In genomic region chr4:149838682-149839081, GRCm38 (mm10) we compare ENCODE assay signal across 9 mouse cellular contexts.
DNase-seq lines count a peak whose midpoint lies in the region; ATAC-seq and TF ChIP-seq lines count a peak whose summit lies in the region.
"Had no signal": no experiment of that assay in that cellular context is flagged by ENCODE, and none has a peak within 500 bp of the region (broad histone marks: within the 10 kb centered on the region; RNA-seq: fewer than 3 reads in every experiment).

No protein-coding gene starts in this region.

- no peak overlapping the region for H3K4me2 ChIP-seq in heart, embryonic 12.5 days
- no peak overlapping the region for H3K4me2 ChIP-seq in heart, embryonic 11.5 days
- H3K4me2 ChIP-seq in CH12.LX (ENCODE audit: insufficient read depth, low read depth, poor library complexity, severe bottlenecking), result no peak overlapping the region
- H3K4me2 ChIP-seq in midbrain, embryonic 13.5 days (replicated peaks), result no peak overlapping the region
- H3K4me2 ChIP-seq: hindbrain, embryonic 15.5 days had no signal

- peak; percentile 42 to 86 for TF ChIP-seq CTCF in CH12.LX (conservative IDR thresholded peaks at IDR 0.05 in 1 of 2, IDR thresholded peaks at IDR 0.05 in 1 of 2; ENCODE audit: low read depth in 2 of 2, low read length in 2 of 2)
- peak; percentile 53 for TF ChIP-seq CTCF in cortical plate, adult 2 months (IDR thresholded peaks at IDR 0.05; ENCODE audit: extremely low read depth, insufficient read depth, low read length)

- H3K9me3 ChIP-seq in heart, embryonic 12.5 days (replicated peaks), result peaks cover 6% of the 10 kb centered on the region; the same call in 1 of the 2 replicates
- H3K9me3 ChIP-seq in heart, embryonic 11.5 days (replicated peaks; ENCODE audit: control insufficient read depth, low read length), result no peaks in the 10 kb centered on the region
- peaks cover 9% of the 10 kb centered on the region for H3K9me3 ChIP-seq in CH12.LX (replicated peaks; ENCODE audit: low read length)
- H3K9me3 ChIP-seq in midbrain, embryonic 13.5 days, result no peaks in the 10 kb centered on the region
- H3K9me3 ChIP-seq: hindbrain, embryonic 15.5 days had no signal

- H3K79me2 ChIP-seq in CH12.LX (replicated peaks; ENCODE audit: control insufficient read depth, extremely low read depth, insufficient read depth, poor library complexity, severe bottlenecking), result no peaks in the 10 kb centered on the region

- no peaks in the 10 kb centered on the region for H3K36me3 ChIP-seq in heart, embryonic 12.5 days
- H3K36me3 ChIP-seq in heart, embryonic 11.5 days (ENCODE audit: control insufficient read depth, insufficient read depth, low read length), result no peaks in the 10 kb centered on the region
- no peaks in the 10 kb centered on the region for H3K36me3 ChIP-seq in CH12.LX (replicated peaks in 1 of 2; ENCODE audit: control insufficient read depth in 1 of 2, insufficient read depth in 1 of 2, low read length in 1 of 2)
- no peaks in the 10 kb centered on the region for H3K36me3 ChIP-seq in midbrain, embryonic 13.5 days
- H3K36me3 ChIP-seq: hindbrain, embryonic 15.5 days had no signal

- H3K27ac ChIP-seq in heart, embryonic 12.5 days (ENCODE audit: poor library complexity, severe bottlenecking), result no peak overlapping the region
- H3K27ac ChIP-seq in heart, embryonic 11.5 days (ENCODE audit: low read depth, low read length), result no peak overlapping the region
- H3K27ac ChIP-seq in CH12.LX (ENCODE audit: insufficient read depth, low read depth), result no peak overlapping the region
- no peak overlapping the region for H3K27ac ChIP-seq in cortical plate, adult 2 months (ENCODE audit: insufficient read depth, low read length)
- H3K27ac ChIP-seq in midbrain, embryonic 13.5 days, result no peak overlapping the region
- H3K27ac ChIP-seq: hindbrain, embryonic 15.5 days had no signal

- peak; percentile 45; the same call in 1 of the 2 replicates for ATAC-seq in heart, embryonic 12.5 days (ENCODE audit: insufficient number of reproducible peaks, low FRiP score)
- ATAC-seq in heart, embryonic 11.5 days (replicated peaks; ENCODE audit: insufficient number of reproducible peaks, low FRiP score, low TSS enrichment), result no peak
- peak; percentile 65 for ATAC-seq in megakaryocyte progenitor cell, adult 5-6 weeks (replicated peaks; ENCODE audit: poor library complexity)
- ATAC-seq in erythroid progenitor cell, adult 5-6 weeks (replicated peaks; ENCODE audit: low FRiP score, poor library complexity, severe bottlenecking), result no peak
- no peak for ATAC-seq in midbrain, embryonic 13.5 days

- peaks cover 7% of the 10 kb centered on the region for H3K4me1 ChIP-seq in heart, embryonic 12.5 days (replicated peaks)
- no peaks in the 10 kb centered on the region for H3K4me1 ChIP-seq in heart, embryonic 11.5 days (ENCODE audit: control insufficient read depth, insufficient read depth, low read length)
- no peaks in the 10 kb centered on the region for H3K4me1 ChIP-seq in CH12.LX (ENCODE audit: control insufficient read depth in 1 of 2, insufficient read depth in 2 of 2)
- H3K4me1 ChIP-seq in cortical plate, adult 2 months (ENCODE audit: control insufficient read depth, insufficient read depth, low read length), result peaks cover 2% of the 10 kb centered on the region; the same call in 1 of the 2 replicates
- no peaks in the 10 kb centered on the region for H3K4me1 ChIP-seq in midbrain, embryonic 13.5 days (replicated peaks)
- H3K4me1 ChIP-seq: hindbrain, embryonic 15.5 days had no signal

- WGBS in heart, embryonic 12.5 days, result 16% methylated on average over 3 of the region's 3 CpGs
- 6% methylated on average over 3 of the region's 3 CpGs for WGBS in heart, embryonic 11.5 days (ENCODE audit: insufficient replicate concordance)
- WGBS in midbrain, embryonic 13.5 days, result 16% methylated on average over 3 of the region's 3 CpGs

- TF ChIP-seq RAD21 in CH12.LX (IDR thresholded peaks at IDR 0.05; ENCODE audit: low read depth, low read length), result peak; percentile 90

- no peak overlapping the region for H3K4me3 ChIP-seq in heart, embryonic 12.5 days
- H3K4me3 ChIP-seq in heart, embryonic 11.5 days (ENCODE audit: low read depth, low read length), result no peak overlapping the region
- H3K4me3 ChIP-seq in CH12.LX (replicated peaks in 1 of 3; ENCODE audit: low read depth in 2 of 3, low read length in 2 of 3, poor library complexity in 1 of 3), result no peak overlapping the region
- no peak overlapping the region for H3K4me3 ChIP-seq in cortical plate, adult 2 months (ENCODE audit: insufficient read depth, low read length)
- H3K4me3 ChIP-seq in midbrain, embryonic 13.5 days (replicated peaks), result no peak overlapping the region
- H3K4me3 ChIP-seq: hindbrain, embryonic 15.5 days had no signal

- peak; percentile 43 for DNase-seq in CH12.LX (ENCODE audit: extremely low read depth)
- peak; percentile 61 for DNase-seq in kidney, adult 18-20 months

- no peak overlapping the region for H3K9ac ChIP-seq in heart, embryonic 12.5 days
- no peak overlapping the region for H3K9ac ChIP-seq in heart, embryonic 11.5 days (ENCODE audit: low read depth, low read length)
- H3K9ac ChIP-seq in CH12.LX (ENCODE audit: insufficient read depth, low read depth), result no peak overlapping the region
- no peak overlapping the region for H3K9ac ChIP-seq in midbrain, embryonic 13.5 days (replicated peaks)
- H3K9ac ChIP-seq: hindbrain, embryonic 15.5 days had no signal

- TF ChIP-seq POLR2A in CH12.LX (IDR thresholded peaks at IDR 0.05; ENCODE audit: low read depth, low read length), result no peak
- TF ChIP-seq POLR2A in cortical plate, adult 2 months (IDR thresholded peaks at IDR 0.05; ENCODE audit: extremely low read depth, insufficient read depth, low read length), result no peak

- TF ChIP-seq EP300 in CH12.LX (IDR thresholded peaks at IDR 0.05; ENCODE audit: low read length), result no peak

- in situ Hi-C loops in CH12.LX (cut with MboI; ENCODE audit: low pct_ligation_motif_present, low pct_unique_long_range_greater_than_20kb, low sequenced_read_pairs), result loop anchor here (5.0 kb wide), 1 partner anchor 119 kb away; the partner anchor contains the start of gene Spsb1

- no peaks in the 10 kb centered on the region for H3K27me3 ChIP-seq in heart, embryonic 12.5 days (replicated peaks)
- no peaks in the 10 kb centered on the region for H3K27me3 ChIP-seq in heart, embryonic 11.5 days (ENCODE audit: control insufficient read depth, insufficient read depth, low read length)
- H3K27me3 ChIP-seq in CH12.LX (replicated peaks), result peaks cover 46% of the 10 kb centered on the region
- H3K27me3 ChIP-seq in midbrain, embryonic 13.5 days, result no peaks in the 10 kb centered on the region
- H3K27me3 ChIP-seq: hindbrain, embryonic 15.5 days had no signal

- dilution Hi-C loops in CH12.LX (cut with MboI; ENCODE audit: extremely low pct_ligation_motif_present, extremely low pct_unique_long_range_greater_than_20kb, low sequenced_read_pairs), result no loop called here

TF ChIP-seq in CH12.LX, 34 proteins besides CTCF, POLR2A, EP300 and RAD21:
- TF ChIP-seq NELFE (IDR thresholded peaks at IDR 0.05; ENCODE audit: low read depth, low read length) (peak; percentile 55; the same call in 1 of the 2 replicates), JUND (conservative IDR thresholded peaks at IDR 0.05; ENCODE audit: low read depth, low read length) (no peak), TCF12 (IDR thresholded peaks at IDR 0.05; ENCODE audit: low read depth, low read length) (0 out of 2 replicates have a peak, but pooled peaks have one; percentile 27), BHLHE40 (IDR thresholded peaks at IDR 0.05; ENCODE audit: low read depth, low read length) (0 out of 2 replicates have a peak, but pooled peaks have one; percentile 11), ZMIZ1 (IDR thresholded peaks at IDR 0.05; ENCODE audit: low read depth, low read length) (no peak), MAZ (IDR thresholded peaks at IDR 0.05; ENCODE audit: low read depth, low read length) (peak; percentile 58; the same call in 1 of the 2 replicates), SMC3 (IDR thresholded peaks at IDR 0.05; ENCODE audit: low read depth, low read length) (peak; percentile 98), ZC3H11A (IDR thresholded peaks at IDR 0.05; ENCODE audit: low read depth, low read length) (peak; percentile 88), USF1 (IDR thresholded peaks at IDR 0.05; ENCODE audit: low read depth, low read length) (no peak)

Comparison
In these comparisons a context has a peak if more than half of its experiments do, and no peak if none do; other contexts are left out.
1. ATAC-seq: peak in heart, embryonic 12.5 days (single experiment) and megakaryocyte progenitor cell, adult 5-6 weeks (single experiment); none in heart, embryonic 11.5 days (single experiment), erythroid progenitor cell, adult 5-6 weeks (single experiment) and midbrain, embryonic 13.5 days (single experiment).